Mouse (Mus musculus): ENCODE results near the gene Fam219a. TPM values are rescaled to one million over a fixed set of nuclear protein-coding genes. Genes with fewer than 3 reads are reported as not detected.
A peak's percentile ranks its signal among the peaks of the same experiment; 100 is the strongest.

The Fam219a gene
- polyA plus RNA-seq, 1 experiment from 2014 or later = 2.8 TPM

- H3K27me3 ChIP-seq = 0 out of 2 replicates have a peak, but pooled peaks cover 5% of the 10 kb centered on the region
- peaks cover 10% of the 10 kb centered on the region for H3K4me1 ChIP-seq
- H3K4me3 ChIP-seq (replicated peaks) = no peak overlapping the region
- H3K9me3 ChIP-seq (replicated peaks) = no peaks in the 10 kb centered on the region
- no peak overlapping the region for H3K4me2 ChIP-seq
- H3K9ac ChIP-seq = no peak overlapping the region
- H3K27ac ChIP-seq = no peak overlapping the region
- no peak for ATAC-seq (replicated peaks; ENCODE audit: low FRiP score)
- 66% methylated on average over 4 of the region's 4 CpGs for WGBS
- no peaks in the 10 kb centered on the region for H3K36me3 ChIP-seq
Observed at GRCm38 (mm10) chr4:41573492-41573891, 4.2 kb upstream of the Fam219a start.

GRCm38 (mm10) chr4:41571490-41571889, 2.2 kb upstream of the Fam219a start:
- 21% methylated on average over 5 of the region's 5 CpGs for WGBS

GRCm38 (mm10) chr4:41568682-41569410, 492 bp downstream of the Fam219a start:
- H3K27me3 ChIP-seq = peaks cover 11% of the 10 kb centered on the region
- peak overlapping the region; percentile 92 for H3K4me2 ChIP-seq
- peak overlapping the region; percentile 67 for H3K9ac ChIP-seq
- H3K27ac ChIP-seq = peak overlapping the region; percentile 28; the same call in 1 of the 2 replicates
- ATAC-seq (replicated peaks; ENCODE audit: low FRiP score) = no peak; the same call in none of the 2 replicates
- H3K4me1 ChIP-seq = peaks cover 25% of the 10 kb centered on the region
- WGBS = 1% methylated on average over 58 of the region's 58 CpGs
- H3K4me3 ChIP-seq (replicated peaks) = peak overlapping the region; percentile 78
- H3K36me3 ChIP-seq = no peaks in the 10 kb centered on the region
- H3K9me3 ChIP-seq (replicated peaks) = no peaks in the 10 kb centered on the region

More at GRCm38 (mm10) chr4:41571490-41571889, 2.2 kb upstream of the Fam219a start:
- H3K4me2 ChIP-seq = no peak overlapping the region
- no peaks in the 10 kb centered on the region for H3K9me3 ChIP-seq (replicated peaks)
- H3K4me3 ChIP-seq (replicated peaks) = no peak overlapping the region
- no peak overlapping the region for H3K9ac ChIP-seq
- peaks cover 13% of the 10 kb centered on the region for H3K27me3 ChIP-seq
- ATAC-seq (replicated peaks; ENCODE audit: low FRiP score) = no peak
- no peaks in the 10 kb centered on the region for H3K36me3 ChIP-seq
- H3K27ac ChIP-seq = 0 out of 2 replicates have a peak overlapping the region, but pooled peaks have one; percentile 19
- peaks cover 18% of the 10 kb centered on the region for H3K4me1 ChIP-seq

- Histone ChIP-seq H3K27ac (0 out of 2 replicates have a peak overlapping the region, but pooled peaks have one; percentile 8), H3K4me2 (peak overlapping the region; percentile 92), H3K27me3 (peaks cover 11% of the 10 kb centered on the region), H3K9me3 (replicated peaks) (no peaks in the 10 kb centered on the region), H3K36me3 (no peaks in the 10 kb centered on the region), H3K4me3 (replicated peaks) (peak overlapping the region; percentile 78), H3K9ac (peak overlapping the region; percentile 67), H3K4me1 (peaks cover 25% of the 10 kb centered on the region)
- ATAC-seq (replicated peaks; ENCODE audit: low FRiP score) = no peak
- 7% methylated on average over 19 of the region's 19 CpGs for WGBS
Observed at GRCm38 (mm10) chr4:41568239-41568638, 1.1 kb downstream of the Fam219a start.

- no peak overlapping the region for H3K4me3 ChIP-seq (replicated peaks)
- H3K4me1 ChIP-seq = peaks cover 25% of the 10 kb centered on the region
- no peak overlapping the region for H3K4me2 ChIP-seq
- H3K27ac ChIP-seq = no peak overlapping the region
- no peak for ATAC-seq (replicated peaks; ENCODE audit: low FRiP score)
- H3K36me3 ChIP-seq = no peaks in the 10 kb centered on the region
- no peak overlapping the region for H3K9ac ChIP-seq
- WGBS = 5% methylated on average over 3 of the region's 3 CpGs
- H3K27me3 ChIP-seq = peaks cover 11% of the 10 kb centered on the region
- H3K9me3 ChIP-seq (replicated peaks) = no peaks in the 10 kb centered on the region
Observed at GRCm38 (mm10) chr4:41566123-41566522, 3.2 kb downstream of the Fam219a start.

GRCm38 (mm10) chr4:41563297-41563696, 6.0 kb downstream of the Fam219a start:
- 82% methylated on average over 5 of the region's 5 CpGs for WGBS
- Histone ChIP-seq H3K36me3 (no peaks in the 10 kb centered on the region), H3K9me3 (replicated peaks) (no peaks in the 10 kb centered on the region), H3K27me3 (peaks cover 8% of the 10 kb centered on the region), H3K4me2 (no peak overlapping the region), H3K27ac (no peak overlapping the region), H3K9ac (no peak overlapping the region), H3K4me1 (peaks cover 13% of the 10 kb centered on the region), H3K4me3 (replicated peaks) (no peak overlapping the region)
- no peak for ATAC-seq (replicated peaks; ENCODE audit: low FRiP score)

- no peaks in the 10 kb centered on the region for H3K27me3 ChIP-seq
- 81% methylated on average over 3 of the region's 3 CpGs for WGBS
- no peak overlapping the region for H3K4me2 ChIP-seq
- H3K9ac ChIP-seq = no peak overlapping the region
- no peak for ATAC-seq (replicated peaks; ENCODE audit: low FRiP score)
- H3K4me1 ChIP-seq = peaks cover 9% of the 10 kb centered on the region
- H3K4me3 ChIP-seq (replicated peaks) = no peak overlapping the region
- no peaks in the 10 kb centered on the region for H3K36me3 ChIP-seq
- no peaks in the 10 kb centered on the region for H3K9me3 ChIP-seq (replicated peaks)
- H3K27ac ChIP-seq = no peak overlapping the region
Observed at GRCm38 (mm10) chr4:41557092-41557491, 12.2 kb downstream of the Fam219a start.

GRCm38 (mm10) chr4:41556311-41556953, 12.9 kb downstream of the Fam219a start:
- no peak for ATAC-seq (replicated peaks; ENCODE audit: low FRiP score)
- no peak overlapping the region for H3K27ac ChIP-seq
- WGBS = 61% methylated on average over 5 of the region's 5 CpGs

GRCm38 (mm10) chr4:41554994-41555663, 14.2 kb downstream of the Fam219a start:
- Histone ChIP-seq H3K4me2 (no peak overlapping the region), H3K9me3 (replicated peaks) (no peaks in the 10 kb centered on the region), H3K36me3 (no peaks in the 10 kb centered on the region), H3K4me3 (replicated peaks) (no peak overlapping the region), H3K27ac (peak overlapping the region; percentile 70), H3K4me1 (peaks cover 9% of the 10 kb centered on the region), H3K9ac (no peak overlapping the region), H3K27me3 (peaks cover under 1% of the 10 kb centered on the region; the same call in 1 of the 2 replicates)
- WGBS = 55% methylated on average over 14 of the region's 14 CpGs
- ATAC-seq (replicated peaks; ENCODE audit: low FRiP score) = 0 out of 2 replicates have a peak, but pooled peaks have one; percentile 6

More at GRCm38 (mm10) chr4:41556311-41556953, 12.9 kb downstream of the Fam219a start:
- Histone ChIP-seq H3K4me3 (replicated peaks) (no peak overlapping the region), H3K9me3 (replicated peaks) (no peaks in the 10 kb centered on the region), H3K4me2 (no peak overlapping the region), H3K4me1 (peaks cover 9% of the 10 kb centered on the region), H3K9ac (no peak overlapping the region), H3K27me3 (no peaks in the 10 kb centered on the region), H3K36me3 (no peaks in the 10 kb centered on the region)

GRCm38 (mm10) chr4:41553116-41553515, 16.2 kb downstream of the Fam219a start:
- Histone ChIP-seq H3K9me3 (replicated peaks) (no peaks in the 10 kb centered on the region), H3K4me1 (peaks cover 9% of the 10 kb centered on the region), H3K9ac (no peak overlapping the region), H3K4me3 (replicated peaks) (no peak overlapping the region), H3K27ac (no peak overlapping the region), H3K27me3 (peaks cover 3% of the 10 kb centered on the region; the same call in 1 of the 2 replicates), H3K36me3 (no peaks in the 10 kb centered on the region), H3K4me2 (no peak overlapping the region)
- WGBS = 77% methylated on average over 11 of the region's 11 CpGs
- no peak for ATAC-seq (replicated peaks; ENCODE audit: low FRiP score)

- Histone ChIP-seq H3K4me3 (replicated peaks) (no peak overlapping the region), H3K9me3 (replicated peaks) (no peaks in the 10 kb centered on the region), H3K4me1 (peaks cover 9% of the 10 kb centered on the region), H3K4me2 (no peak overlapping the region), H3K36me3 (no peaks in the 10 kb centered on the region), H3K27me3 (peaks cover 3% of the 10 kb centered on the region; the same call in 1 of the 2 replicates), H3K9ac (no peak overlapping the region), H3K27ac (no peak overlapping the region)
- ATAC-seq (replicated peaks; ENCODE audit: low FRiP score) = no peak
- 36% methylated on average over 6 of the region's 6 CpGs for WGBS
Observed at GRCm38 (mm10) chr4:41552529-41552928, 16.8 kb downstream of the Fam219a start.

- Histone ChIP-seq H3K4me1 (no peaks in the 10 kb centered on the region), H3K9ac (no peak overlapping the region), H3K27ac (no peak overlapping the region), H3K4me3 (replicated peaks) (no peak overlapping the region), H3K36me3 (no peaks in the 10 kb centered on the region), H3K9me3 (replicated peaks) (no peaks in the 10 kb centered on the region), H3K4me2 (no peak overlapping the region), H3K27me3 (peaks cover 3% of the 10 kb centered on the region; the same call in 1 of the 2 replicates)
- WGBS = 86% methylated on average over 1 of the region's 1 CpGs
- no peak for ATAC-seq (replicated peaks; ENCODE audit: low FRiP score)
Observed at GRCm38 (mm10) chr4:41547086-41547485, 22.3 kb downstream of the Fam219a start.

All from kidney, embryonic 15.5 days (tissue).